Mouse (Mus musculus): ENCODE results near the gene Sntb2. TPM values are rescaled to one million over a fixed set of nuclear protein-coding genes. Genes with fewer than 3 reads are reported as not detected.
"Not testable (repeated sequence)": the region's sequence is repeated elsewhere in the genome, so short reads cannot be mapped to it uniquely, and the experiment has no call there.

The Sntb2 gene
- polyA plus RNA-seq, 1 experiment from 2014 or later: 7.3 TPM

GRCm38 (mm10) chr8:107033609-107034008, 98.1 kb downstream of the Sntb2 start:
- H3K4me3 ChIP-seq (replicated peaks; ENCODE audit: low read length); DNase-seq (ENCODE audit: low spot score); H3K27me3 ChIP-seq (ENCODE audit: control insufficient read depth, insufficient read depth, low read length); H3K9me3 ChIP-seq (ENCODE audit: control insufficient read depth, low read length); H3K4me2 ChIP-seq (replicated peaks); H3K27ac ChIP-seq; ATAC-seq (ENCODE audit: low FRiP score); H3K9ac ChIP-seq: not testable (repeated sequence)
- Histone ChIP-seq H3K4me1 (replicated peaks; ENCODE audit: control insufficient read depth, insufficient read depth, low read length) (peaks cover 14% of the 10 kb centered on the region), H3K36me3 (replicated peaks; ENCODE audit: control insufficient read depth, insufficient read depth) (peaks cover 21% of the 10 kb centered on the region)
- 94% methylated on average over 2 of the region's 2 CpGs for WGBS

- Histone ChIP-seq H3K9ac (no peak overlapping the region), H3K4me1 (replicated peaks; ENCODE audit: control insufficient read depth, insufficient read depth, low read length) (peaks cover 14% of the 10 kb centered on the region), H3K36me3 (replicated peaks; ENCODE audit: control insufficient read depth, insufficient read depth) (peaks cover 41% of the 10 kb centered on the region), H3K9me3 (ENCODE audit: control insufficient read depth, low read length) (no peaks in the 10 kb centered on the region), H3K4me2 (replicated peaks) (no peak overlapping the region), H3K27ac (no peak overlapping the region), H3K4me3 (replicated peaks; ENCODE audit: low read length) (no peak overlapping the region), H3K27me3 (ENCODE audit: control insufficient read depth, insufficient read depth, low read length) (no peaks in the 10 kb centered on the region)
- no peak for DNase-seq (ENCODE audit: low spot score)
- ATAC-seq (ENCODE audit: low FRiP score): no peak
- 95% methylated on average over 3 of the region's 3 CpGs for WGBS
Measured at GRCm38 (mm10) chr8:107035641-107036040, 100.1 kb downstream of the Sntb2 start.

- H3K4me3 ChIP-seq (replicated peaks; ENCODE audit: low read length): no peak overlapping the region
- ATAC-seq (ENCODE audit: low FRiP score): no peak
- H3K4me2 ChIP-seq (replicated peaks): no peak overlapping the region
- H3K27ac ChIP-seq: no peak overlapping the region
- H3K27me3 ChIP-seq (ENCODE audit: control insufficient read depth, insufficient read depth, low read length): no peaks in the 10 kb centered on the region
- peaks cover 14% of the 10 kb centered on the region for H3K4me1 ChIP-seq (replicated peaks; ENCODE audit: control insufficient read depth, insufficient read depth, low read length)
- 90% methylated on average over 8 of the region's 8 CpGs for WGBS
- DNase-seq (ENCODE audit: low spot score): no peak
- H3K9me3 ChIP-seq (ENCODE audit: control insufficient read depth, low read length): no peaks in the 10 kb centered on the region
- peaks cover 51% of the 10 kb centered on the region for H3K36me3 ChIP-seq (replicated peaks; ENCODE audit: control insufficient read depth, insufficient read depth)
- H3K9ac ChIP-seq: no peak overlapping the region
Measured at GRCm38 (mm10) chr8:107036626-107037025, 101.1 kb downstream of the Sntb2 start.

GRCm38 (mm10) chr8:107040632-107041031, 105.1 kb downstream of the Sntb2 start:
- Histone ChIP-seq H3K36me3 (replicated peaks; ENCODE audit: control insufficient read depth, insufficient read depth) (peaks cover 90% of the 10 kb centered on the region), H3K4me1 (replicated peaks; ENCODE audit: control insufficient read depth, insufficient read depth, low read length) (no peaks in the 10 kb centered on the region)
- 90% methylated on average over 7 of the region's 7 CpGs for WGBS

GRCm38 (mm10) chr8:107045478-107045877, 109.9 kb downstream of the Sntb2 start:
- Histone ChIP-seq H3K9ac (no peak overlapping the region), H3K27ac (no peak overlapping the region), H3K4me2 (replicated peaks) (no peak overlapping the region), H3K27me3 (ENCODE audit: control insufficient read depth, insufficient read depth, low read length) (no peaks in the 10 kb centered on the region), H3K4me1 (replicated peaks; ENCODE audit: control insufficient read depth, insufficient read depth, low read length) (peaks cover 17% of the 10 kb centered on the region; the same call in 1 of the 2 replicates), H3K4me3 (replicated peaks; ENCODE audit: low read length) (no peak overlapping the region), H3K9me3 (ENCODE audit: control insufficient read depth, low read length) (no peaks in the 10 kb centered on the region), H3K36me3 (replicated peaks; ENCODE audit: control insufficient read depth, insufficient read depth) (peaks cover 79% of the 10 kb centered on the region)
- 94% methylated on average over 6 of the region's 6 CpGs for WGBS
- ATAC-seq (ENCODE audit: low FRiP score) (no peak), DNase-seq (ENCODE audit: low spot score) (no peak)

More at GRCm38 (mm10) chr8:107040632-107041031, 105.1 kb downstream of the Sntb2 start:
- Histone ChIP-seq H3K27ac (no peak overlapping the region), H3K9ac (no peak overlapping the region), H3K9me3 (ENCODE audit: control insufficient read depth, low read length) (no peaks in the 10 kb centered on the region), H3K4me2 (replicated peaks) (no peak overlapping the region), H3K27me3 (ENCODE audit: control insufficient read depth, insufficient read depth, low read length) (no peaks in the 10 kb centered on the region), H3K4me3 (replicated peaks; ENCODE audit: low read length) (no peak overlapping the region)
- no peak for DNase-seq (ENCODE audit: low spot score)
- ATAC-seq (ENCODE audit: low FRiP score): no peak

GRCm38 (mm10) chr8:107046976-107047375, 111.4 kb downstream of the Sntb2 start:
- WGBS: 86% methylated on average over 5 of the region's 5 CpGs
- H3K4me2 ChIP-seq (replicated peaks): peak overlapping the region; percentile 92; the same call in 1 of the 2 replicates
- no peak overlapping the region for H3K4me3 ChIP-seq (replicated peaks; ENCODE audit: low read length)
- ATAC-seq (ENCODE audit: low FRiP score) (no peak), DNase-seq (ENCODE audit: low spot score) (no peak)
- H3K36me3 ChIP-seq (replicated peaks; ENCODE audit: control insufficient read depth, insufficient read depth): peaks cover 79% of the 10 kb centered on the region
- H3K27ac ChIP-seq: no peak overlapping the region
- H3K4me1 ChIP-seq (replicated peaks; ENCODE audit: control insufficient read depth, insufficient read depth, low read length): peaks cover 17% of the 10 kb centered on the region; the same call in 1 of the 2 replicates
- no peak overlapping the region for H3K9ac ChIP-seq
- no peaks in the 10 kb centered on the region for H3K9me3 ChIP-seq (ENCODE audit: control insufficient read depth, low read length)
- H3K27me3 ChIP-seq (ENCODE audit: control insufficient read depth, insufficient read depth, low read length): no peaks in the 10 kb centered on the region

- Histone ChIP-seq H3K27me3 (ENCODE audit: control insufficient read depth, insufficient read depth, low read length) (no peaks in the 10 kb centered on the region), H3K27ac (peak within 1 kb of the TSS; percentile 90), H3K4me3 (replicated peaks; ENCODE audit: low read length) (peak within 1 kb of the TSS; percentile 80), H3K4me2 (replicated peaks) (peak within 1 kb of the TSS; percentile 92), H3K9me3 (ENCODE audit: control insufficient read depth, low read length) (no peaks in the 10 kb centered on the region), H3K36me3 (replicated peaks; ENCODE audit: control insufficient read depth, insufficient read depth) (peaks cover 79% of the 10 kb centered on the region), H3K9ac (peak within 1 kb of the TSS; percentile 90), H3K4me1 (replicated peaks; ENCODE audit: control insufficient read depth, insufficient read depth, low read length) (peaks cover 17% of the 10 kb centered on the region; the same call in 1 of the 2 replicates)
- DNase-seq (ENCODE audit: low spot score): peak; percentile 78
- ATAC-seq (ENCODE audit: low FRiP score): peak; percentile 86
- under 1% methylated on average over 84 of the region's 87 CpGs for WGBS
Measured at GRCm38 (mm10) chr8:107048061-107048941, 112.8 kb downstream of the Sntb2 start, which contains the start of gene Pdf. TSS of gene Pdf (minus strand) at chr8:107048614.

- Histone ChIP-seq H3K36me3 (replicated peaks; ENCODE audit: control insufficient read depth, insufficient read depth) (peaks cover 79% of the 10 kb centered on the region), H3K27ac (no peak overlapping the region), H3K4me2 (replicated peaks) (0 out of 2 replicates have a peak overlapping the region, but pooled peaks have one; percentile 92), H3K9ac (no peak overlapping the region), H3K9me3 (ENCODE audit: control insufficient read depth, low read length) (no peaks in the 10 kb centered on the region), H3K4me3 (replicated peaks; ENCODE audit: low read length) (no peak overlapping the region), H3K27me3 (ENCODE audit: control insufficient read depth, insufficient read depth, low read length) (no peaks in the 10 kb centered on the region), H3K4me1 (replicated peaks; ENCODE audit: control insufficient read depth, insufficient read depth, low read length) (peaks cover 17% of the 10 kb centered on the region; the same call in 1 of the 2 replicates)
- DNase-seq (ENCODE audit: low spot score): no peak
- no peak for ATAC-seq (ENCODE audit: low FRiP score)
- 94% methylated on average over 4 of the region's 4 CpGs for WGBS
Measured at GRCm38 (mm10) chr8:107049480-107049879, 113.9 kb downstream of the Sntb2 start.

- Histone ChIP-seq H3K4me1 (replicated peaks; ENCODE audit: control insufficient read depth, insufficient read depth, low read length) (peaks cover 25% of the 10 kb centered on the region; the same call in 1 of the 2 replicates), H3K27ac (no peak overlapping the region), H3K36me3 (replicated peaks; ENCODE audit: control insufficient read depth, insufficient read depth) (peaks cover 57% of the 10 kb centered on the region), H3K27me3 (ENCODE audit: control insufficient read depth, insufficient read depth, low read length) (no peaks in the 10 kb centered on the region), H3K4me3 (replicated peaks; ENCODE audit: low read length) (no peak overlapping the region), H3K9ac (no peak overlapping the region), H3K4me2 (replicated peaks) (no peak overlapping the region), H3K9me3 (ENCODE audit: control insufficient read depth, low read length) (no peaks in the 10 kb centered on the region)
- ATAC-seq (ENCODE audit: low FRiP score) (no peak), DNase-seq (ENCODE audit: low spot score) (no peak)
- 99% methylated on average over 8 of the region's 8 CpGs for WGBS
Measured at GRCm38 (mm10) chr8:107052046-107052445, 116.5 kb downstream of the Sntb2 start.

Measured in hindbrain, embryonic 14.5 days (tissue).